Mouse (Mus musculus) midbrain, embryonic 13.5 days (tissue): Measurements from ENCODE around the gene 4930579F01Rik. TPM values are rescaled to one million over a fixed set of nuclear protein-coding genes. Genes with fewer than 3 reads are reported as not detected.
"Not testable (repeated sequence)": the region's sequence is repeated elsewhere in the genome, so short reads cannot be mapped to it uniquely, and the experiment has no call there.

Experiments
- ATAC-seq: fragments of 200-750 bp; cut with Nextera tagmentation; 2 replicates; pipeline ENCODE4 v1.8.0; 2017; ENCODE audit warnings: mild to moderate bottlenecking, moderate TSS enrichment, moderate library complexity
- H3K27ac ChIP-seq: fragments of 300-500 bp; sonication (generic); 2 replicates; pipeline ENCODE4 v1.5.1; 2015; ENCODE audit warnings: inconsistent platforms, mild to moderate bottlenecking, moderate library complexity
- H3K27me3 ChIP-seq: fragments of 300-500 bp; sonication (generic); 2 replicates; pipeline ENCODE4 v1.6.1; 2015; ENCODE audit warnings: mild to moderate bottlenecking, inconsistent platforms
- H3K36me3 ChIP-seq: fragments of 300-500 bp; sonication (generic); 2 replicates; pipeline ENCODE4 v1.6.1; 2015; ENCODE audit warnings: mild to moderate bottlenecking, inconsistent platforms
- H3K4me1 ChIP-seq: fragments of 300-500 bp; sonication (generic); replicated peaks from 2 replicates; pipeline ENCODE4 v1.6.1; 2015; ENCODE audit warnings: inconsistent platforms
- H3K4me2 ChIP-seq: fragments of 300-500 bp; sonication (generic); replicated peaks from 2 replicates; pipeline ENCODE4 v1.6.1; 2015; ENCODE audit warnings: moderate library complexity, mild to moderate bottlenecking, inconsistent platforms
- H3K4me3 ChIP-seq: fragments of 300-500 bp; sonication (generic); replicated peaks from 2 replicates; pipeline ENCODE4 v1.5.1; 2015; ENCODE audit warnings: mild to moderate bottlenecking, inconsistent platforms
- H3K9ac ChIP-seq: fragments of 300-500 bp; sonication (generic); replicated peaks from 2 replicates; pipeline ENCODE4 v1.6.1; 2015; ENCODE audit warnings: mild to moderate bottlenecking, inconsistent platforms
- H3K9me3 ChIP-seq: fragments of 300-500 bp; sonication (generic); 2 replicates; pipeline ENCODE4 v1.6.1; 2016; ENCODE audit warnings: mild to moderate bottlenecking, inconsistent platforms
- WGBS: fragments of 180-500 bp; shearing (Covaris S2); methylation state at CpG from one replicate; pipeline ENCODE4 v1.1.7; 2015; 5-methylcytosine and 5-hydroxymethylcytosine counted together
- polyA plus RNA-seq: library from polyadenylated mRNA; unstranded; fragments of >200 nt; fragmentation: Nextera tagmentation; extraction: Ambion mirVana; gene quantifications from 2 replicates; pipeline ENCODE4 v1.2.1, GENCODE M21; 2015

4930579F01Rik gene
- polyA plus RNA-seq, 1 experiment from 2014 or later = not detected

GRCm38 (mm10) chr3:138142733-138143314, 50.8 kb downstream of the 4930579F01Rik start:
- Histone ChIP-seq H3K9me3 (no peaks in the 10 kb centered on the region), H3K36me3 (peaks cover 4% of the 10 kb centered on the region; the same call in 1 of the 2 replicates), H3K9ac (peak overlapping the region; percentile 76), H3K4me3 (peak overlapping the region; percentile 58), H3K27ac (peak overlapping the region; percentile 98), H3K27me3 (no peaks in the 10 kb centered on the region), H3K4me1 (peaks cover 7% of the 10 kb centered on the region), H3K4me2 (peak overlapping the region; percentile 66)
- no peak for ATAC-seq
- 9% methylated on average over 12 of the region's 12 CpGs for WGBS

GRCm38 (mm10) chr3:138142052-138142732, 51.4 kb downstream of the 4930579F01Rik start:
- H3K27ac ChIP-seq = no peak overlapping the region
- H3K9ac ChIP-seq = peak overlapping the region; percentile 44; the same call in 1 of the 2 replicates
- peak overlapping the region; percentile 58 for H3K4me3 ChIP-seq
- no peaks in the 10 kb centered on the region for H3K27me3 ChIP-seq
- peaks cover 6% of the 10 kb centered on the region; the same call in 1 of the 2 replicates for H3K36me3 ChIP-seq
- WGBS = 73% methylated on average over 4 of the region's 4 CpGs
- H3K4me1 ChIP-seq = peaks cover 7% of the 10 kb centered on the region
- H3K4me2 ChIP-seq = peak overlapping the region; percentile 42
- ATAC-seq = no peak
- no peaks in the 10 kb centered on the region for H3K9me3 ChIP-seq

GRCm38 (mm10) chr3:138139663-138140062, 54.0 kb downstream of the 4930579F01Rik start:
- no peak overlapping the region for H3K4me3 ChIP-seq
- 96% methylated on average over 5 of the region's 6 CpGs for WGBS
- no peak overlapping the region for H3K9ac ChIP-seq
- no peak overlapping the region for H3K4me2 ChIP-seq
- H3K27ac ChIP-seq = no peak overlapping the region
- no peaks in the 10 kb centered on the region for H3K27me3 ChIP-seq
- no peaks in the 10 kb centered on the region for H3K9me3 ChIP-seq
- peaks cover 7% of the 10 kb centered on the region for H3K4me1 ChIP-seq
- peaks cover 6% of the 10 kb centered on the region; the same call in 1 of the 2 replicates for H3K36me3 ChIP-seq
- ATAC-seq = no peak

- H3K9me3 ChIP-seq, H3K4me2 ChIP-seq, ATAC-seq, H3K27ac ChIP-seq, H3K36me3 ChIP-seq, H3K4me3 ChIP-seq, H3K4me1 ChIP-seq, H3K27me3 ChIP-seq, H3K9ac ChIP-seq: not testable (repeated sequence)
- 87% methylated on average over 13 of the region's 13 CpGs for WGBS
Measured at GRCm38 (mm10) chr3:138138146-138138545, 55.5 kb downstream of the 4930579F01Rik start.

- H3K27me3 ChIP-seq = no peaks in the 10 kb centered on the region
- H3K4me1 ChIP-seq = peaks cover 7% of the 10 kb centered on the region
- no peaks in the 10 kb centered on the region for H3K9me3 ChIP-seq
- 100% methylated on average over 1 of the region's 1 CpGs for WGBS
- no peak overlapping the region for H3K4me3 ChIP-seq
- no peak for ATAC-seq
- no peak overlapping the region for H3K9ac ChIP-seq
- peaks cover 6% of the 10 kb centered on the region; the same call in 1 of the 2 replicates for H3K36me3 ChIP-seq
- H3K27ac ChIP-seq = no peak overlapping the region
- no peak overlapping the region for H3K4me2 ChIP-seq
Measured at GRCm38 (mm10) chr3:138134528-138134927, 59.1 kb downstream of the 4930579F01Rik start.

- Histone ChIP-seq H3K4me2 (no peak overlapping the region), H3K36me3 (peaks cover 6% of the 10 kb centered on the region; the same call in 1 of the 2 replicates), H3K4me1 (peaks cover 7% of the 10 kb centered on the region), H3K9me3 (no peaks in the 10 kb centered on the region), H3K9ac (no peak overlapping the region), H3K4me3 (no peak overlapping the region), H3K27me3 (no peaks in the 10 kb centered on the region), H3K27ac (no peak overlapping the region)
- WGBS = 88% methylated on average over 10 of the region's 11 CpGs
- ATAC-seq = no peak
Measured at GRCm38 (mm10) chr3:138133916-138134315, 59.7 kb downstream of the 4930579F01Rik start.

- H3K4me1 ChIP-seq = peaks cover 7% of the 10 kb centered on the region
- H3K4me3 ChIP-seq = no peak overlapping the region
- no peak overlapping the region for H3K9ac ChIP-seq
- WGBS = 90% methylated on average over 8 of the region's 8 CpGs
- ATAC-seq = no peak
- H3K9me3 ChIP-seq = no peaks in the 10 kb centered on the region
- H3K36me3 ChIP-seq = peaks cover 6% of the 10 kb centered on the region; the same call in 1 of the 2 replicates
- no peak overlapping the region for H3K4me2 ChIP-seq
- no peaks in the 10 kb centered on the region for H3K27me3 ChIP-seq
- no peak overlapping the region for H3K27ac ChIP-seq
Measured at GRCm38 (mm10) chr3:138133463-138133862, 60.2 kb downstream of the 4930579F01Rik start.

GRCm38 (mm10) chr3:138131168-138131567, 62.5 kb downstream of the 4930579F01Rik start:
- Histone ChIP-seq H3K27ac (no peak overlapping the region), H3K9ac (no peak overlapping the region), H3K4me2 (no peak overlapping the region), H3K4me3 (no peak overlapping the region), H3K36me3 (no peaks in the 10 kb centered on the region), H3K4me1 (peaks cover 7% of the 10 kb centered on the region), H3K27me3 (no peaks in the 10 kb centered on the region), H3K9me3 (no peaks in the 10 kb centered on the region)
- WGBS = 64% methylated on average over 9 of the region's 9 CpGs
- ATAC-seq = no peak

- no peak overlapping the region for H3K4me2 ChIP-seq
- H3K4me1 ChIP-seq = peaks cover 7% of the 10 kb centered on the region
- H3K27ac ChIP-seq = no peak overlapping the region
- no peak overlapping the region for H3K4me3 ChIP-seq
- H3K9ac ChIP-seq = no peak overlapping the region
- H3K9me3 ChIP-seq = no peaks in the 10 kb centered on the region
- no peak for ATAC-seq
- no peaks in the 10 kb centered on the region for H3K36me3 ChIP-seq
- WGBS = 23% methylated on average over 1 of the region's 1 CpGs
- no peaks in the 10 kb centered on the region for H3K27me3 ChIP-seq
Measured at GRCm38 (mm10) chr3:138130692-138131091, 62.9 kb downstream of the 4930579F01Rik start.

- no peaks in the 10 kb centered on the region for H3K27me3 ChIP-seq
- no peak overlapping the region for H3K9ac ChIP-seq
- H3K36me3 ChIP-seq = no peaks in the 10 kb centered on the region
- H3K27ac ChIP-seq = no peak overlapping the region
- peaks cover 7% of the 10 kb centered on the region for H3K4me1 ChIP-seq
- H3K9me3 ChIP-seq = no peaks in the 10 kb centered on the region
- WGBS = 95% methylated on average over 6 of the region's 6 CpGs
- no peak for ATAC-seq
- H3K4me3 ChIP-seq = no peak overlapping the region
- no peak overlapping the region for H3K4me2 ChIP-seq
Measured at GRCm38 (mm10) chr3:138129110-138129509, 64.5 kb downstream of the 4930579F01Rik start.

GRCm38 (mm10) chr3:138123842-138124241, 69.8 kb downstream of the 4930579F01Rik start:
- Histone ChIP-seq H3K36me3 (no peaks in the 10 kb centered on the region), H3K4me3 (no peak overlapping the region), H3K9me3 (no peaks in the 10 kb centered on the region), H3K4me1 (no peaks in the 10 kb centered on the region), H3K4me2 (no peak overlapping the region), H3K27ac (no peak overlapping the region), H3K9ac (no peak overlapping the region), H3K27me3 (no peaks in the 10 kb centered on the region)
- 91% methylated on average over 10 of the region's 10 CpGs for whole genome bisulfite sequencing
- ATAC-seq = no peak

- Histone ChIP-seq H3K9me3 (no peaks in the 10 kb centered on the region), H3K4me2 (no peak overlapping the region), H3K9ac (no peak overlapping the region), H3K4me3 (no peak overlapping the region), H3K4me1 (no peaks in the 10 kb centered on the region), H3K27ac (no peak overlapping the region), H3K27me3 (no peaks in the 10 kb centered on the region), H3K36me3 (no peaks in the 10 kb centered on the region)
- no peak for ATAC-seq
- 98% methylated on average over 2 of the region's 2 CpGs for WGBS
Measured at GRCm38 (mm10) chr3:138121461-138121860, 72.2 kb downstream of the 4930579F01Rik start.
